Mouse (Mus musculus) MEL (cell line): ENCODE data around the gene Bet1l. TPM values are rescaled to one million over a fixed set of nuclear protein-coding genes. Genes with fewer than 3 reads are reported as not detected.

Source experiments
- CHD1 ChIP-seq: IDR thresholded peaks from 2 replicates; pipeline ENCODE4 v1.6.1; 2012; ENCODE audit warnings: low read depth, mild to moderate bottlenecking, inconsistent platforms, low read length, improper control_type of control experiment
- CHD2 ChIP-seq: IDR thresholded peaks from 2 replicates; pipeline ENCODE4 v1.6.1; 2011; ENCODE audit warnings: low read length, improper control_type of control experiment
- E2F4 ChIP-seq: IDR thresholded peaks from 2 replicates; pipeline ENCODE4 v1.6.1; 2011; ENCODE audit warnings: low read depth, low read length, improper control_type of control experiment, borderline replicate concordance
- ELF1 ChIP-seq: IDR thresholded peaks from 2 replicates; pipeline ENCODE4 v1.6.1; 2014; ENCODE audit warnings: low read depth, mild to moderate bottlenecking, inconsistent platforms, low read length, improper control_type of control experiment, moderate library complexity
- ETS1 ChIP-seq: IDR thresholded peaks from 2 replicates; pipeline ENCODE4 v1.6.1; 2012; ENCODE audit warnings: low read depth, mild to moderate bottlenecking, inconsistent platforms, low read length, improper control_type of control experiment, moderate library complexity
- GATA1 ChIP-seq: IDR thresholded peaks from 2 replicates; pipeline ENCODE4 v1.6.1; 2011; ENCODE audit warnings: low read depth, low read length, improper control_type of control experiment
- KAT2A ChIP-seq: conservative IDR thresholded peaks from 2 replicates; pipeline ENCODE4 v1.6.1; 2012; ENCODE audit warnings: low read depth, low read length, improper control_type of control experiment, inconsistent platforms
- MAFK ChIP-seq: IDR thresholded peaks from 2 replicates; pipeline ENCODE4 v1.6.1; 2011; ENCODE audit warnings: low read depth, mild to moderate bottlenecking, low read length, improper control_type of control experiment, borderline replicate concordance
- MAX ChIP-seq: IDR thresholded peaks from 2 replicates; pipeline ENCODE4 v1.6.1; 2011; ENCODE audit warnings: low read length, improper control_type of control experiment
- MAZ ChIP-seq: IDR thresholded peaks from 2 replicates; pipeline ENCODE4 v1.6.1; 2012; ENCODE audit warnings: low read depth, mild to moderate bottlenecking, inconsistent platforms, low read length, improper control_type of control experiment
- MEF2A ChIP-seq: IDR thresholded peaks from 2 replicates; pipeline ENCODE4 v1.6.1; 2014; ENCODE audit warnings: low read depth, mild to moderate bottlenecking, inconsistent platforms, low read length, improper control_type of control experiment; ENCODE audit not compliant: poor library complexity, insufficient replicate concordance, severe bottlenecking; ENCODE audit errors: extremely low read depth
- MXI1 ChIP-seq: IDR thresholded peaks from 2 replicates; pipeline ENCODE4 v1.6.1; 2011; ENCODE audit warnings: mild to moderate bottlenecking, low read depth, low read length, improper control_type of control experiment
- MYC ChIP-seq: IDR thresholded peaks from 2 replicates; pipeline ENCODE4 v1.6.1; 2011; ENCODE audit warnings: low read depth, mild to moderate bottlenecking, low read length, improper control_type of control experiment, moderate library complexity
- NRF1 ChIP-seq: IDR thresholded peaks from 2 replicates; pipeline ENCODE4 v1.6.1; 2014; ENCODE audit warnings: low read depth, mild to moderate bottlenecking, inconsistent platforms, low read length, improper control_type of control experiment, moderate library complexity; ENCODE audit not compliant: poor library complexity, insufficient read depth, severe bottlenecking
- POLR2AphosphoS2 ChIP-seq: IDR thresholded peaks from 2 replicates; pipeline ENCODE4 v1.6.1; 2011; ENCODE audit warnings: low read length, improper control_type of control experiment
- RCOR1 ChIP-seq: IDR thresholded peaks from 2 replicates; pipeline ENCODE4 v1.6.1; 2012; ENCODE audit warnings: low read depth, mild to moderate bottlenecking, inconsistent platforms, low read length, improper control_type of control experiment
- SMC3 ChIP-seq: IDR thresholded peaks from 2 replicates; pipeline ENCODE4 v1.6.1; 2011; ENCODE audit warnings: low read depth, low read length, improper control_type of control experiment
- TAL1 ChIP-seq: IDR thresholded peaks from 2 replicates; pipeline ENCODE4 v1.6.1; 2012; ENCODE audit warnings: mild to moderate bottlenecking, inconsistent platforms, low read length, moderate library complexity, mixed read lengths
- TBP ChIP-seq: IDR thresholded peaks from 2 replicates; pipeline ENCODE4 v1.8.0; 2011; ENCODE audit warnings: low read depth, low read length, improper control_type of control experiment
- UBTF ChIP-seq: IDR thresholded peaks from 2 replicates; pipeline ENCODE4 v1.6.1; 2012; ENCODE audit warnings: low read depth, mild to moderate bottlenecking, inconsistent platforms, low read length, improper control_type of control experiment, moderate library complexity, borderline replicate concordance; ENCODE audit not compliant: insufficient read depth
- USF1 ChIP-seq: IDR thresholded peaks from 2 replicates; pipeline ENCODE4 v1.6.1; 2014; ENCODE audit warnings: low read depth, mild to moderate bottlenecking, inconsistent platforms, low read length, improper control_type of control experiment, moderate library complexity
- ZC3H11A ChIP-seq: IDR thresholded peaks from 2 replicates; pipeline ENCODE4 v1.6.1; 2012; ENCODE audit warnings: low read depth, mild to moderate bottlenecking, inconsistent platforms, low read length, improper control_type of control experiment
- ZNF384 ChIP-seq: IDR thresholded peaks from 2 replicates; pipeline ENCODE4 v1.6.1; 2012; ENCODE audit warnings: low read depth, mild to moderate bottlenecking, inconsistent platforms, low read length, improper control_type of control experiment
- polyA plus RNA-seq, 2 experiments: library from polyadenylated mRNA; stranded (reverse) in 1 of 2; unstranded in 1 of 2; fragments of >175 nt in 1 of 2; fragments of >200 nt in 1 of 2; gene quantifications; 2 replicates each; pipeline versions ENCODE4 v1.2.1 to v1.2.4; 2012; ENCODE audit warnings: low replicate concordance in 2 of 2, low read depth in 1 of 2; ENCODE audit not compliant: insufficient read length in 2 of 2, insufficient read depth in 1 of 2, missing spikeins in 1 of 2
- total RNA-seq: library from RNA; depleted of rRNA; stranded (reverse); fragments of 300-350 nt; gene quantifications from 2 replicates; pipeline ENCODE4 v1.2.3, GENCODE M21; 2012

The Bet1l gene
- total and polyA plus RNA-seq, 3 experiments = 16.0 to 26.2 TPM; not detected in 1

DNA sequence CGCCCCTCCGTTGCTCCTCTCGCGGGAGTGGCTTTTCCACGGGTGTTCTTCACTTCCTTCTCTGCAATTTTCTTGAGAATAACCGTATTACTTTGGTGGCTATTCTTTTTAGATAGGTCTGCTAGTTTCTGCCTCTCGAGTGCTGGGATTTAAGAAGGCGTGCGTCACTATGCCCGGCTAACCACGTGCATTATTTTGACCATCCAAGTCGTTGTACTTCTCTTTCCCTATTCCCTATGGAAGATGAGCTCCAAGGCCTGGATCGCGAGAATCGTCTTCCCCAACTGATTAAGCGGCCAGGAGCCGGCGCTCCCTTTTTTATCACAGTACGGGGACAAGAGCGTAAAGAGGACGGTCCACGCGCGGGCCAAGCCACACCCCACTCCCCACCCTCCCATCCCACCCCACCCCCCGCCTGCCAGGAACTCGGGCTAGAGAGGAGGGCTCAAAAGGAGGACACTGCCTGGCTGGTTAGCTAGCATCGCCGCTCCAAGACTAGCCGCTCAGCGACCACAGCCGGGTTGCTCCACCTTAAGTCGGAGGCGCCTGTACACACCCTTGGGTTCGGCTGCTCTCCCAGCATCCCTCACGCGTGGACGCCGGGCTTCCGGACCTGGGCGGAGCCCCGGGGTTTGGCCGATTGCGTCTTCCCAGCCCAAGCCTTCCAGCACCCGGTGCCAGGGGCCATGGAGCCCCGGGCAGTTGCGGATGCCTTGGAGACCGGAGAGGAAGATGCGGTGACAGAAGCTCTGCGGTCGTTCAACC is 410 bp downstream of the Bet1l start, which contains the start of gene Ric8a (continued):
- TF ChIP-seq MAZ = 0 out of 2 replicates have a peak, but pooled peaks have one; percentile 43
- peak; percentile 90 for TF ChIP-seq MXI1
- peak; percentile 42; the same call in 1 of the 2 replicates for TF ChIP-seq ETS1
- 0 out of 2 replicates have a peak, but pooled peaks have one; percentile 51 for TF ChIP-seq TBP
- TF ChIP-seq MAFK = no peak
- no peak for TF ChIP-seq UBTF
- peak; percentile 72 for TF ChIP-seq MAX
- peak; percentile 85 for TF ChIP-seq ELF1
- TF ChIP-seq MYC = peak; percentile 56
- TF ChIP-seq E2F4 = no peak
- no peak; the same call in 1 of the 2 replicates for TF ChIP-seq KAT2A
- TF ChIP-seq NRF1 = no peak
- TF ChIP-seq SMC3 = no peak
- TF ChIP-seq USF1 = no peak
- TF ChIP-seq CHD1 = no peak
- no peak for TF ChIP-seq ZNF384
- TF ChIP-seq ZC3H11A = no peak
- TF ChIP-seq MEF2A = no peak
- TF ChIP-seq RCOR1 = no peak
- TF ChIP-seq POLR2AphosphoS2 = peak; percentile 46; the same call in 1 of the 2 replicates
- no peak for TF ChIP-seq GATA1
- no peak for TF ChIP-seq TAL1
- peak; percentile 50 for TF ChIP-seq CHD2
